Mouse (Mus musculus) CD4-positive, CD25-positive, alpha-beta regulatory T cell, adult 9 weeks (primary cell): ENCODE results near the gene Golph3. TPM values are rescaled to one million over a fixed set of nuclear protein-coding genes. Genes with fewer than 3 reads are reported as not detected.

Experiments
- polyA plus RNA-seq: library from polyadenylated mRNA; unstranded; fragments of 100-300 nt; shearing (Covaris generic); gene quantifications from one replicate; pipeline ENCODE4 v1.2.1, GENCODE M21; 2017

Golph3 gene
- polyA plus RNA-seq, result 21.0 TPM

DNA sequence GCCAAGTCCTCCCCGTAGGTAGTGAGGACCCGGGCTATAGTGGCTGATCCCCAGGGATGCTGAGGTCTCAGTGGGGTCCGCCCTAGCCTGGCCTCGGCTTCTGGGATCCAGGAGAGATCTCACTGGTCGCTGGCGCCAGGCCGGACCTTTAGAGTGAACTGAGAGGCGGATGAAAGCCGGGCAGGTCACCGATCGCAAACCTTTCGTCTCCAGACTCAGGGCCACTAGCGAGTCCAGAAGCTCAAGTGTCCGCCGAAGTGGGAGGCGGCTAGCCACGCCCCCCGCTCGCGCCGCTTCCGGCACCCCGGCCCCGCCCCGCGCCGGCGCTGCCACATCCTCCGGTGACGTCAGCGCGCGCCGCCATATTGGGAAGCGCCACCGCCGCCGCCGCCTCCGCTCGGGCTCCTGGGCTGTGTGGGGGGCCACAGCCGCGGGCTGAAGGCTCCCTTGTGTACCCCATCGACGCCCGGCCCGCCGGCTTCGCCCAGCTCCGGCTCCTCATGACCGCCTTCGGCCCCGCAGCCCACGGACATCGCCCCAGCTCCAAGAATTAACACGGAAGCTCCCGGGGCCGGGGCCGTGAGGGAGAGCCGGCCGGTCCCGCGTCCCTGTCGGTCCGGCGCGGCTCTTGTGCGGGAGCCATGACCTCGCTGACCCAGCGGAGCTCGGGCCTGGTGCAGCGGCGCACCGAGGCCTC lies at the start of gene Golph3:
Gene Golph3, plus strand, starts transcription at position 360 of the 697 bp plus-strand sequence.

DNA sequence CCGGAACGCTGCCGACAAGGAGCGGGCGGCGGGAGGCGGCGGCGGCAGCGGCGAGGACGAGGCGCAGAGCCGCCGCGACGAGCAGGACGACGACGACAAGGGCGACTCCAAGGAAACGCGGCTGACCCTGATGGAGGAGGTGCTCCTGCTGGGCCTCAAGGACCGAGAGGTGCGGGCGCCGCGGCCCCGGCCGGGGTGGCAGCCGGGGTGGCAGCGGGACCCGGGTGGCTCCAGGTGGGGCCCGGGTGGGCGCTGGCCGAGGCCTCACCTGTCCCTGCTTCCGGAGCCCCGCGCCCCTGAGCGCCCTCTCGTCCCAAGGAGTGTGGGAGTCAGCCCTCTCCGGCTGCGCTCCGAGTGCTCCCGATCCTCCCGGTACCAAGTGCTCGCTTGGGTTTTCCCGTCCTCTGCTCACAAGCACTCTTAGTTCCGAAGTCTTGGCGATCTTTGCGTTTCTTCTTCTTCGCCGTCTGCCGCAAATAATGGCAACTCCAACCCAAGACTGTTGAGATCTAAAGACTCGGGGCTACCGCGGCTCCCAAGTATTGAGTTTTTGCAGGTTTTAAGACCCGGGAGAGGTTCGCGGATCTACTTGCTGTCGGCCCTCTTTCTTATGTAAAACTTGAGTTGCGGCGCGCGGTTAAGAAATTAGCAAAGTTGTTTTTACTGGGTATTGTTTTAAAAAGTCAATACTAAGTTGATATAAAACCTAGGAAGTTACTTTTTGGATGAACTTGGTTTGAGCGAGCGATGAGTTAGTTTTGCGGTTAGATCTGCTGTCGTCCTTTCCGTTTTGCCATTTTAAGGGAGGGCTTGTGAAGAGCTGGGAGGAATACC lies 755 bp downstream of the Golph3 start, which contains the start of gene 1810049J17Rik:
Gene 1810049J17Rik, minus strand, starts transcription at position 112 of the 834 bp plus-strand sequence.

Other genes with a start within 250 kb of the Golph3 start
- 180 TPM for gene Zfr, start 203.6 kb upstream of the Golph3 start, polyA plus RNA-seq
- gene Mtmr12, start 116.4 kb upstream of the Golph3 start, polyA plus RNA-seq, result 25.7 TPM
- gene 1810049J17Rik, start 449 bp downstream of the Golph3 start, polyA plus RNA-seq, result not detected